Mouse (Mus musculus): ENCODE data around the gene Tuba8. TPM values are rescaled to one million over a fixed set of nuclear protein-coding genes. Genes with fewer than 3 reads are reported as not detected.
A peak's percentile ranks its signal among the peaks of the same experiment; 100 is the strongest.

The Tuba8 gene
- polyA plus RNA-seq (2015; fragmentation: Nextera tagmentation; extraction: Ambion mirVana): 0.19 and 0.32 TPM in 2 replicates

GRCm38 (mm10) chr6:121210149-121210925 is at the start of gene Tuba8:
Gene Tuba8, plus strand, starts transcription at chr6:121210696.
- DNase-seq (ENCODE audit: low spot score): peak; percentile 40
- no peaks in the 10 kb centered on the region for H3K27me3 ChIP-seq (ENCODE audit: insufficient read depth, low read length)

GRCm38 (mm10) chr6:121162616-121163015 is 47.9 kb upstream of the Tuba8 start:
- Histone ChIP-seq H3K36me3 (ENCODE audit: insufficient read depth, low read length) (no peaks in the 10 kb centered on the region), H3K4me3 (replicated peaks; ENCODE audit: low read depth, low read length) (no peak overlapping the region), H3K4me2 (ENCODE audit: low read length) (no peak overlapping the region), H3K27ac (no peak overlapping the region), H3K4me1 (replicated peaks; ENCODE audit: insufficient read depth, low read length) (0 out of 2 replicates have a peak, but pooled peaks cover 4% of the 10 kb centered on the region), H3K9ac (ENCODE audit: low read depth, low read length) (no peak overlapping the region), H3K9me3 (replicated peaks; ENCODE audit: low read length) (no peaks in the 10 kb centered on the region), H3K27me3 (ENCODE audit: insufficient read depth, low read length) (no peaks in the 10 kb centered on the region)
- 80% methylated on average over 12 of the region's 12 CpGs for WGBS
- DNase-seq (ENCODE audit: low spot score) (no peak), ATAC-seq (replicated peaks; ENCODE audit: low FRiP score, low read depth) (no peak)
- no peak for TF ChIP-seq CTCF (IDR thresholded peaks at IDR 0.05; ENCODE audit: low read depth)

More at GRCm38 (mm10) chr6:121210149-121210925, at the start of gene Tuba8:
- no peak for TF ChIP-seq CTCF (IDR thresholded peaks at IDR 0.05; ENCODE audit: low read depth)
- Histone ChIP-seq H3K4me2 (ENCODE audit: low read length) (peak within 1 kb of the TSS; percentile 79), H3K9me3 (replicated peaks; ENCODE audit: low read length) (no peaks in the 10 kb centered on the region), H3K27ac (no peak within 1 kb of the TSS), H3K36me3 (ENCODE audit: insufficient read depth, low read length) (no peaks in the 10 kb centered on the region), H3K9ac (ENCODE audit: low read depth, low read length) (0 out of 2 replicates have a peak within 1 kb of the TSS, but pooled peaks have one; percentile 28), H3K4me1 (replicated peaks; ENCODE audit: insufficient read depth, low read length) (0 out of 2 replicates have a peak, but pooled peaks cover 6% of the 10 kb centered on the region), H3K4me3 (replicated peaks; ENCODE audit: low read depth, low read length) (peak within 1 kb of the TSS; percentile 38)
- WGBS: 7% methylated on average over 30 of the region's 30 CpGs
- peak; percentile 78 for ATAC-seq (replicated peaks; ENCODE audit: low FRiP score, low read depth)

- Histone ChIP-seq H3K9me3 (replicated peaks; ENCODE audit: low read length) (no peaks in the 10 kb centered on the region), H3K36me3 (ENCODE audit: insufficient read depth, low read length) (no peaks in the 10 kb centered on the region), H3K4me1 (replicated peaks; ENCODE audit: insufficient read depth, low read length) (0 out of 2 replicates have a peak, but pooled peaks cover 9% of the 10 kb centered on the region), H3K4me3 (replicated peaks; ENCODE audit: low read depth, low read length) (no peak overlapping the region), H3K4me2 (ENCODE audit: low read length) (no peak overlapping the region), H3K9ac (ENCODE audit: low read depth, low read length) (no peak overlapping the region), H3K27ac (peak overlapping the region; percentile 39; the same call in 1 of the 2 replicates), H3K27me3 (ENCODE audit: insufficient read depth, low read length) (no peaks in the 10 kb centered on the region)
- WGBS: 22% methylated on average over 10 of the region's 10 CpGs
- 0 out of 2 replicates have a peak, but pooled peaks have one; percentile 17 for TF ChIP-seq CTCF (IDR thresholded peaks at IDR 0.05; ENCODE audit: low read depth)
- DNase-seq (ENCODE audit: low spot score): peak; percentile 50
- peak; percentile 85 for ATAC-seq (replicated peaks; ENCODE audit: low FRiP score, low read depth)
Observed at GRCm38 (mm10) chr6:121166098-121166552, 44.4 kb upstream of the Tuba8 start.

- Histone ChIP-seq H3K4me3 (replicated peaks; ENCODE audit: low read depth, low read length) (no peak overlapping the region), H3K9me3 (replicated peaks; ENCODE audit: low read length) (no peaks in the 10 kb centered on the region), H3K4me2 (ENCODE audit: low read length) (no peak overlapping the region), H3K27ac (no peak overlapping the region), H3K4me1 (replicated peaks; ENCODE audit: insufficient read depth, low read length) (0 out of 2 replicates have a peak, but pooled peaks cover 9% of the 10 kb centered on the region), H3K27me3 (ENCODE audit: insufficient read depth, low read length) (no peaks in the 10 kb centered on the region), H3K36me3 (ENCODE audit: insufficient read depth, low read length) (no peaks in the 10 kb centered on the region), H3K9ac (ENCODE audit: low read depth, low read length) (no peak overlapping the region)
- WGBS: 70% methylated on average over 7 of the region's 7 CpGs
- DNase-seq (ENCODE audit: low spot score) (no peak), ATAC-seq (replicated peaks; ENCODE audit: low FRiP score, low read depth) (no peak)
- no peak for TF ChIP-seq CTCF (IDR thresholded peaks at IDR 0.05; ENCODE audit: low read depth)
Observed at GRCm38 (mm10) chr6:121167381-121167975, 43.0 kb upstream of the Tuba8 start.

GRCm38 (mm10) chr6:121171102-121171501 is 39.4 kb upstream of the Tuba8 start:
- ATAC-seq (replicated peaks; ENCODE audit: low FRiP score, low read depth) (no peak), DNase-seq (ENCODE audit: low spot score) (no peak)
- no peaks in the 10 kb centered on the region for H3K36me3 ChIP-seq (ENCODE audit: insufficient read depth, low read length)
- no peak for TF ChIP-seq CTCF (IDR thresholded peaks at IDR 0.05; ENCODE audit: low read depth)
- no peaks in the 10 kb centered on the region for H3K9me3 ChIP-seq (replicated peaks; ENCODE audit: low read length)
- peaks cover 4% of the 10 kb centered on the region; the same call in 1 of the 2 replicates for H3K4me1 ChIP-seq (replicated peaks; ENCODE audit: insufficient read depth, low read length)
- H3K4me3 ChIP-seq (replicated peaks; ENCODE audit: low read depth, low read length): no peak overlapping the region
- no peaks in the 10 kb centered on the region for H3K27me3 ChIP-seq (ENCODE audit: insufficient read depth, low read length)
- H3K27ac ChIP-seq: no peak overlapping the region
- H3K9ac ChIP-seq (ENCODE audit: low read depth, low read length): no peak overlapping the region
- WGBS: 59% methylated on average over 6 of the region's 6 CpGs
- no peak overlapping the region for H3K4me2 ChIP-seq (ENCODE audit: low read length)

GRCm38 (mm10) chr6:121173471-121173870 is 37.0 kb upstream of the Tuba8 start:
- ATAC-seq (replicated peaks; ENCODE audit: low FRiP score, low read depth) (no peak), DNase-seq (ENCODE audit: low spot score) (no peak)
- TF ChIP-seq CTCF (IDR thresholded peaks at IDR 0.05; ENCODE audit: low read depth): no peak
- Histone ChIP-seq H3K9me3 (replicated peaks; ENCODE audit: low read length) (no peaks in the 10 kb centered on the region), H3K4me1 (replicated peaks; ENCODE audit: insufficient read depth, low read length) (peaks cover 4% of the 10 kb centered on the region; the same call in 1 of the 2 replicates), H3K36me3 (ENCODE audit: insufficient read depth, low read length) (no peaks in the 10 kb centered on the region), H3K4me3 (replicated peaks; ENCODE audit: low read depth, low read length) (no peak overlapping the region), H3K27me3 (ENCODE audit: insufficient read depth, low read length) (no peaks in the 10 kb centered on the region), H3K4me2 (ENCODE audit: low read length) (no peak overlapping the region), H3K9ac (ENCODE audit: low read depth, low read length) (no peak overlapping the region), H3K27ac (no peak overlapping the region)
- 14% methylated on average over 5 of the region's 5 CpGs for WGBS

Data from kidney, postnatal 0 days (tissue).